Mouse (Mus musculus): ENCODE data around the gene Insm1. TPM values are rescaled to one million over a fixed set of nuclear protein-coding genes. Genes with fewer than 3 reads are reported as not detected.

Gene Insm1
- polyA plus RNA-seq (2016; fragmentation: Nextera tagmentation; extraction: Ambion mirVana) = 11.9 and 13.4 TPM in 2 replicates

DNA sequence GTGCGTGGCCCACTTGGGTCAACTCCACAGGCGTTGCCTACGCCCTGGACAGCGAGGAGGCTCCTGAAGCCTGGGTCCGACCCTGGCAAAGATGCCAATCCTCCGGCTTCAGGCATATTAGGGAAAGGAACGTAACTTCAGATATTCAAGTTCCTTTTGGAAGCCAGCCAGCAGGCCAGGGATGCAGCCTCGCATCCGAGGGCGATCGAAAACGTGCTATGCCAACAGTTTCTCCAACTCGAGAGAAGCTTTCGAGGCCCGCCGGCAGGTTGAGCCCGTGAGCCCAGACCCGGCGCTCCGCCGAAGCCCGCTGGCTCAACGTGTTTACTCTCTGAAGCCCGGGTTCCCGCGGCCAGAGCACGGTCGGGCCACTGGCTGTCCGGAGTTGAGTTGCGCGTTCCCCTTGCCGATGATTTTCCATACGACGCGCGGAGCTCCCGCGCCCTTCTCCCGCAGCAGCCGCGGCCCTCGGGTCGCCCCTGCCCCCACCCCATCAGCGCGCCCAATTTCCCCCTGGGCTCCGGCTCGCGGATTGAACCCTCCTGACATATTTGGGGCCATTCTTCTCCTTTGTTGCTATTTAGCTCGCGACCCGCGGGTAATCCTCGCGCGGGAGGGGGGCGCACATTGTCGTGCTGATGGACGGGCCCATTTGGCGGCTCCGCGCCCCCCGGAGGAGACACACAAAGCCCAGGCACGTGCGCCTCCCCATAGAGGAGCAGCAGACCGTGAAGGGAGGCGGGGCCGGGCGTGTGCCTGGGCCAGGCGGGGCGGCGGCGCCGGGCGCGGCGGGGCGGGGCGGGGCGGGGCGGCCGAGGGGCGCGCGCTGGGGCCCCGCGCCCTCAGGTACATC lies at the start of gene Insm1:
TSS of gene Insm1 (plus strand) at position 846 of the 853 bp plus-strand sequence.
- Histone ChIP-seq H3K27ac (peak within 1 kb of the TSS; percentile 97), H3K4me1 (peaks cover 76% of the 10 kb centered on the region), H3K4me3 (replicated peaks) (peak within 1 kb of the TSS; percentile 79), H3K27me3 (peaks cover 68% of the 10 kb centered on the region), H3K4me2 (peak within 1 kb of the TSS; percentile 88), H3K9me3 (no peaks in the 10 kb centered on the region), H3K9ac (peak within 1 kb of the TSS; percentile 95), H3K36me3 (replicated peaks) (no peaks in the 10 kb centered on the region)
- WGBS = under 1% methylated on average over 70 of the region's 86 CpGs
- peak; percentile 69 for ATAC-seq (ENCODE audit: low FRiP score)

DNA sequence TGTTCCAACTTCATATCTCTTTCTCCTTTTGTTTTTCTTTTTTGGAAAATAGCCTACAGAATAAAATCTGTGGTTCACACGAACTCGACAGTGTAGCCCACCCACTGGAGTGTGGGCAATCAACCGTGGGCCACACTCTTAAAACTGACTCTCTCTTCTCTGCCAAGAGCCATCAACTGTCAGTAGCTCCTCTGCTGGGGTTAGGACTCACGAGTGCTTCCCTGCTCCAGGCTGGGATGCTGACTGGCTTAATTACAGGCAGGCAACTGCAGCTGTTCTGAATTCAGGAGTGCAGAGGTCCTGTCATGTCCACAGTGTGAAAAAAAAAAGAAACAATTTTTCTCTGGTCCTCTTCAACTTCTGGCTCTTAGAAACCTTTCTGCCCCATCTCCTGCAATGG lies 49.6 kb upstream of the Insm1 start:
- 43% methylated on average over 4 of the region's 4 CpGs for WGBS
- H3K9me3 ChIP-seq = no peaks in the 10 kb centered on the region
- ATAC-seq (ENCODE audit: low FRiP score) = no peak
- H3K9ac ChIP-seq = no peak overlapping the region
- H3K4me3 ChIP-seq (replicated peaks) = no peak overlapping the region
- H3K27me3 ChIP-seq = no peaks in the 10 kb centered on the region
- H3K36me3 ChIP-seq (replicated peaks) = no peaks in the 10 kb centered on the region
- H3K27ac ChIP-seq = no peak overlapping the region
- no peak overlapping the region for H3K4me2 ChIP-seq
- peaks cover 17% of the 10 kb centered on the region for H3K4me1 ChIP-seq

DNA sequence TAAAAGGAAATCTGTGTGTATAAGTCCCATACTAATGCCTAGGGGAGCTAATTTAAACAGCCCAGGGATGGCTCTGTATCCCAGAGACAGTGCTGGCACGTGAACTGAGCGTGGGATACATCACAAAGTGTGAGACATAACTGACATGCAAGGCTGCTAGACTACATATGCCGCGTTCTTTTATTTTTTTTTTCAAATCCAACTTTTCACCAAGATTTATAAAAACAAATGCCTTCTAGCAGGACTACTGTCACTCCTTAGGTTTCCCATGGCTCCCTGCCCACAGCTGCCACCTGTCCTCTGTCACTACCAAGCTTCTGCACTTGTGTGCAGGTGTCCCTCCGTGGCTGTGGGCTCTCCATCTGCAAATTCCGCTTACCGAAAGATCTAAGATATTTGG lies 47.5 kb upstream of the Insm1 start:
- no peak for ATAC-seq (ENCODE audit: low FRiP score)
- Histone ChIP-seq H3K9me3 (no peaks in the 10 kb centered on the region), H3K4me1 (peaks cover 6% of the 10 kb centered on the region), H3K9ac (no peak overlapping the region), H3K4me2 (no peak overlapping the region), H3K36me3 (replicated peaks) (no peaks in the 10 kb centered on the region), H3K4me3 (replicated peaks) (no peak overlapping the region), H3K27me3 (no peaks in the 10 kb centered on the region), H3K27ac (no peak overlapping the region)
- 94% methylated on average over 7 of the region's 7 CpGs for WGBS

DNA sequence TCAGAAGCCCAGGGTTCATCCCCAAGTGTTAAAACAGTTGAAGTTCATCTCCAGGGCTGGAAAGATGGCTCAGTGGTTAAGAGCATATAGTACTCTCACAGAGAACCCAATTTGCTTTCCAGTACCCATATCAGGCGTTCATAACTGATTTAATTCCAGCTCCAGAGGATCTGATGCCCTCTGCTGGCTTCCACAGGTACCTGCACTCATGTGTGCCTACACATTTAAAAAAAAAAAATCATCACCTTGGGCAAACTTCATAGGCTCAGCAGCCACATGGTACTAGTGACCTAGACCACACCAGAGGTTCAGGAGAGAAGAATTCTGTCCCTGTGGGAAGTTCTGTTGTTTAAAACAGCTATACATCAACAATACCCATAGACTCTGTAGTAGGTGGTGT lies 43.0 kb upstream of the Insm1 start:
- no peaks in the 10 kb centered on the region for H3K27me3 ChIP-seq
- H3K9me3 ChIP-seq = no peaks in the 10 kb centered on the region
- 85% methylated on average over 1 of the region's 1 CpGs for WGBS
- ATAC-seq (ENCODE audit: low FRiP score) = no peak
- peaks cover 3% of the 10 kb centered on the region for H3K4me1 ChIP-seq
- H3K27ac ChIP-seq = no peak overlapping the region
- no peak overlapping the region for H3K9ac ChIP-seq
- no peaks in the 10 kb centered on the region for H3K36me3 ChIP-seq (replicated peaks)
- H3K4me2 ChIP-seq = no peak overlapping the region
- H3K4me3 ChIP-seq (replicated peaks) = no peak overlapping the region

DNA sequence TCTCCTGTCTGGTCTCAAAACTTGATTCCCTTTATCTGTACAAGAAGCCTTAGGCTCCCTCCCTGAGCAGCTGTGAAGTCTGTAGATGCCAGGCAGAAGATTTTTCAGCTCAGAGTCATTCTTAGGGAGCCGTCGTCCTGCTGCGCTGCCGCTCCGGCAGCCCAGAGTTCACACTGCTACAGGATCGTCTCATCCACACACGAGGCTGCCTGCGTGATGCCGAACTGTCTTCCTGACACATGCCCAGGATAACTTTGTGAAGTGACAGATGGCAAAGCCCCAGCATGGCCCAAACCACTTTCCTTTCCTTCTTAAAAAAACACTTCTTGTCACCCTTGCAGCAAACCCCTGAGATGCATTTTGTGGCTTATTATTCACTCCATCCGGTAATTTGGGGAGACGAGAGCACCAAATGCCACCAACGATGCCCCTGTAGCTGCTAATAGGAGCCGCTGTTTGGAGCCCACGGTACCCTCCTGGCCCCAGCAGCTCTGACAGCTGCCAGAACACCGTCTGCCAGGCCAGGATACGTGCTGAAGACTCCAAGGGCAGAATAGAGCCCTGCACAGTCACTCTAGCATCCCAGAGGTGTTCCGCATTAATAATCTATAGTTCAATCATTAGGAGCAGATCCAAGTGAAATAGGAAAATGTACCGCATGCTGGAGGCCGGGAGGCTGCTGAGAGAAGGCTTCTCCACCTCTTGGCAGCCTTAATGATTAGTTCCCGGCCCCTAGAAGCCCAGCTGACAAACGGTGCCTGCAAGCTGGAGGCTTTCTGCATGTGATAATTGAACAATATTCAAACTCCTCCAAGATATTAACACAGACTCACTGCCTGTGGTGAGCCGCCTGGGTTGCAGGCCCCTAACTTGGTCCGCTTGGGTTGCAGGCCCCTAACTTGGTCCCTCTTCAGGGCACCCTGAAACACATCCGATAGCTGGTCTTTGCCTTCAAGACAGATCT lies 37.6 kb upstream of the Insm1 start:
- Histone ChIP-seq H3K4me2 (no peak overlapping the region), H3K4me3 (replicated peaks) (no peak overlapping the region), H3K27ac (peak overlapping the region; percentile 56; the same call in 1 of the 2 replicates), H3K9ac (no peak overlapping the region), H3K4me1 (peaks cover 12% of the 10 kb centered on the region), H3K27me3 (peaks cover 3% of the 10 kb centered on the region; the same call in 1 of the 2 replicates), H3K36me3 (replicated peaks) (no peaks in the 10 kb centered on the region), H3K9me3 (no peaks in the 10 kb centered on the region)
- ATAC-seq (ENCODE audit: low FRiP score) = no peak
- WGBS = 76% methylated on average over 24 of the region's 24 CpGs

DNA sequence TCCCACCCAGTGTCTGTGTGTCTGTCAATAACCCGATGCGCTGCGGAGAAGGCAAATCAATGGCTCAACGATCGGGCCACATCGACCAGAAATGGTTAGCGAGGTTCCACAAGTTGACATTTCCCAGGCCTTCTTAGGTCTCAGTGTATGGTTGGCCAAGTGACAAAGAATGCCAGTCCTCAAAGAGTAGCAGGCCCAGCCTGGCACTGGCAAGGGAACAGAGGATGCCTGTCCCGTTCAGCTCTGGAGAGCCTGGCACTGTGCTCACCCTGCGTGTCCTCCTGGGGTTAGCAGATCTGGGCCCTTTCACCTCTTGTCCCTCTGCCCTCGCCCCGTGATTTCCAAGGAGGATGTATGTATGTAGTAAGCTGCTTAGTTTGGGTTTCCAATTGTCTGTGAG lies 25.6 kb upstream of the Insm1 start:
- Histone ChIP-seq H3K9me3 (no peaks in the 10 kb centered on the region), H3K4me2 (no peak overlapping the region), H3K9ac (no peak overlapping the region), H3K27ac (no peak overlapping the region), H3K4me1 (no peaks in the 10 kb centered on the region), H3K27me3 (no peaks in the 10 kb centered on the region; the same call in 1 of the 2 replicates), H3K4me3 (replicated peaks) (no peak overlapping the region), H3K36me3 (replicated peaks) (no peaks in the 10 kb centered on the region)
- 89% methylated on average over 11 of the region's 11 CpGs for WGBS
- no peak for ATAC-seq (ENCODE audit: low FRiP score)

DNA sequence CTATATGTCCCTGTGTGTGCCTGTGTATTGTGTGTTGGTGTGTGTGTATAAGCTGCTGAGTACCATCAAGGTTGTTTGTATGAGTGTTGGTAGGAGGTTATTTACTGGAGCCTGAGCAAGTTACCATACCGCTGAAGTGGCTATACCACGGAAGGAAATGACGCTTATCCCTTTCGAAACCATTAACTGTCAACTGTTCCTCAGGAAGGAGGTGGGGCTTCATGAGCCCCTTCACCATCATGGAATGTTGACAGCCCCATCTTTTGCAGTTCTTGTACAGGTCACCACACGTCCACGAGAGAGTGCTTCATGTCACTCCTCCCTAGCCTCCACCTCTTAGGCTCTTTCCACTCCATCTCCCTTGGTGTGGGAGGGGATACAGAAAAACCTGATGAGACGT lies 23.8 kb upstream of the Insm1 start:
- Histone ChIP-seq H3K4me1 (no peaks in the 10 kb centered on the region), H3K27ac (no peak overlapping the region), H3K4me2 (no peak overlapping the region), H3K36me3 (replicated peaks) (no peaks in the 10 kb centered on the region), H3K9ac (no peak overlapping the region), H3K27me3 (no peaks in the 10 kb centered on the region; the same call in 1 of the 2 replicates), H3K4me3 (replicated peaks) (no peak overlapping the region), H3K9me3 (no peaks in the 10 kb centered on the region)
- ATAC-seq (ENCODE audit: low FRiP score) = no peak
- WGBS = 85% methylated on average over 7 of the region's 7 CpGs

DNA sequence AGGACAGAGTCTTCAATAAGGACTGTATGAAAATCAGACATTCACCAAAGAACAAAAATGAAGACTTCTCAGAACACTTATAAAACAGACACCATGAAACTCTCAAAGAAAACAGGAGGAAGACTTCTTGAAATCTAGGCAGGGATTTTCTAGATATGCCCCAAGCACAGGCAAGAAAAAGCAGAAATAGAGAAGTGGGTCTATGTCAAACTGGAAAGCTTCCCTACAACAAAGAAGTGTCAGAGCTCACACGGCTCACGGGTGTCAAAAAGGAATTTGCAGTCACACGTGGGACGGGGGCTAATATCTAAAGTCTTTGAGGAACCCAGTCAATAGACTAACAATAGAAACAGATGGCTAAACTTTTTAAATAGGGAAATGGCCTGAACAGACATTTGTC lies 10.8 kb upstream of the Insm1 start:
- Histone ChIP-seq H3K4me2 (no peak overlapping the region), H3K9me3 (no peaks in the 10 kb centered on the region), H3K27ac (no peak overlapping the region), H3K36me3 (replicated peaks) (no peaks in the 10 kb centered on the region), H3K27me3 (peaks cover 17% of the 10 kb centered on the region), H3K9ac (no peak overlapping the region), H3K4me1 (peaks cover 16% of the 10 kb centered on the region), H3K4me3 (replicated peaks) (no peak overlapping the region)
- ATAC-seq (ENCODE audit: low FRiP score) = no peak
- WGBS = 24% methylated on average over 4 of the region's 4 CpGs

DNA sequence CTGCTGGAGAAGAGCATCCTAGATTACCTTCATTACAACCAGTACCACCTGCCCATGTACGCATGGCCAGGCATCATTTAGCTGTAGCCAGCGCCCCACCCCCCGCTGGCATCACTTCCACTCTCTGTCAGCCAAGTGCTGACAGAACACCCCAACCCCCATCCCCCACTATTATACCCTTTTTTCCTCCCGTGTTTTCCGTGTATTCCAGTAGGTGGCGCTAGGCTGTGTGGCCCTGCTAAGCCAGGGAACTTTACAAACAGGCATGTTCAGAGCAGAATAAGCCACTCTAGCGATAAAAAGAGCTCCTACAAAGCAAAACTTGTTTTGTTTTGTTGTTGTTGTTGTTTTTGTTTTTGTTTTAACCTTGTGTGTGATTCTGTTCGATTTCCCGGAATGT lies 7.0 kb upstream of the Insm1 start:
- 2% methylated on average over 9 of the region's 9 CpGs for WGBS
- H3K4me1 ChIP-seq = peaks cover 51% of the 10 kb centered on the region
- peaks cover 46% of the 10 kb centered on the region for H3K27me3 ChIP-seq
- no peak overlapping the region for H3K9ac ChIP-seq
- no peaks in the 10 kb centered on the region for H3K36me3 ChIP-seq (replicated peaks)
- no peak for ATAC-seq (ENCODE audit: low FRiP score)
- no peak overlapping the region for H3K4me3 ChIP-seq (replicated peaks)
- H3K4me2 ChIP-seq = no peak overlapping the region
- H3K9me3 ChIP-seq = no peaks in the 10 kb centered on the region
- no peak overlapping the region for H3K27ac ChIP-seq

DNA sequence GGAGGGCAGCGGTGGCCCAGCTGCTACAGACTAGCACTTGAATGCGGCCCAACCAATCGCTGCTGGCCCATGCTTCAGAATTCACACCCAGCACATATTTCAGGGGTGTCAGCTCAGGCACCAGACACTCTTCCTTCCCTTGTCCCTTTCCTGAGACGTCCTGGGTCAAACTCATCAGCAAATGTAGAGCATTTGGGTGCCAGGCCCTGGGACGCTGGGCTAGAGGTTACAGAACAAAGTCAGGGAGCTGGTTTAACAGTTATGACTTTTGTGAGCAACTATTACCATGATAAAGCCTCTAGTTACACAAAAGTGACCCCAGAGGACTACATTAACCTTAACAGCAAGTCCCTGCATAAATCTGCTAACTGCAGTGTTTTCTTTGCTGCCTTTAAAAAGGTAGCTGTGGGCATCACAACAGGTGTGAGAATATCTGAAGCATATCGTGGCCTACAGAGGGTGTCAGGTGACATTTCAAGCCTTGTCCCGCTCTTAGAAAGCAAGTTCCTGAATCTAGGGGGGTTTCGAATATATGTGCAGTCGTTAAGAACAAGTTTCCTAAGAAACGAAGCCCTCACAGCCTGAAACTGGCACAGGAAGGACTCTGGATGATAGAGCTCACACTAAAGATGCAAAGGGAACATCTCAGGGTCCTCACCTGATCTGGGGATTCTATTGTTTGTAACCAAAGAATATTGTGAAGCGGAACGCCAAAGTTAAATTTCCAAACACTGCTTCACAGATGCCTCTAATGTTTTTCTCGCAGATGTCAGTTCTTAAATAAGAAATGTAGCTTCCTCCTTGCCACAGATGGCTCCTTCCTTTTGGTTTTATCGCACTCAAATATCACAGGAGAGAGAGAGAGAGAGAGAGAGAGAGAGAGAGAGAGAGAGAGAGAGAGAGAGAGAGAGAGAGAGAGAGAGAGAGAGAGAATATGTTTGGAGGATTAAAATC lies 5.3 kb upstream of the Insm1 start:
- Histone ChIP-seq H3K27ac (peak overlapping the region; percentile 94), H3K4me2 (no peak overlapping the region), H3K9ac (no peak overlapping the region), H3K27me3 (peaks cover 52% of the 10 kb centered on the region), H3K36me3 (replicated peaks) (no peaks in the 10 kb centered on the region), H3K9me3 (no peaks in the 10 kb centered on the region), H3K4me1 (peaks cover 64% of the 10 kb centered on the region), H3K4me3 (replicated peaks) (no peak overlapping the region)
- 16% methylated on average over 14 of the region's 14 CpGs for WGBS
- no peak for ATAC-seq (ENCODE audit: low FRiP score)

DNA sequence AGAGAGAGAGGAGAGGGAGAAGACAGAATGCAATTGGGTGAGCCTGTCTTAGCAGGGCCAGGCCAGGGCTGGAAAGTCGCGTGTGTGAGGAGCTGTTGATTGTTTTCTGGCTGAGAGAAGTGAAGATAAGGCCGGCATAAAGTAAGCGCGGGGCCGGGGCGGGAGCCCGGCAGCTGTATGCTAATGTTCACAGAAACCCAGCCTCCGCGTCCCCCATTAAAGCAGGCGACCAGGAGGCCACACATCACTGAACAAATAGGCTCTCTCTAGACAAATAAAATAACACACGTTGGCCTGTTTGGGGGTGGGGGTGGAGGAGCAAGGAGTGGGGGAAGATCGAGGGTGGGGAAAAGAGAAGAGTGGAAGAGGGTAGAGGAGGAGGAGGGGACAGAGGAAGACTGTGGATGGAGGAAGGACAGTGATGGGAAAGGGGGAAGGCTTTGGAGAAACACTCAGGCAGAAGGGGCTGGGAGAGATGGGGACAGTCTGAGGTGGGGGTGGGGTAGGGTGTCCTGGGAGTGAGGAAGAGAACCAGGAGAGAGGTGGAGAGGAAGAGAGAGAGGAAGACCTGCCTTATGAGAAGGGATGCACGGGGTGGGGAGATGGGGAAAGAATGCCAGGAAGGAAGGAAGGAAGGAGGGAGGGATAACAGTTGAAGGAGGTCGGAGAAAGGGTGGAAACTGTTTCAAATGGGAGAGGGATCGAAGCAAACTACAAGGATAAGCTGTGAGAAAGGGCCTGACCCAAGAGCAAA lies 4.3 kb upstream of the Insm1 start:
- H3K9me3 ChIP-seq = no peaks in the 10 kb centered on the region
- H3K9ac ChIP-seq = peak overlapping the region; percentile 45
- peak overlapping the region; percentile 94 for H3K27ac ChIP-seq
- no peaks in the 10 kb centered on the region for H3K36me3 ChIP-seq (replicated peaks)
- H3K27me3 ChIP-seq = peaks cover 54% of the 10 kb centered on the region
- 1% methylated on average over 16 of the region's 16 CpGs for WGBS
- H3K4me2 ChIP-seq = peak overlapping the region; percentile 51
- peaks cover 64% of the 10 kb centered on the region for H3K4me1 ChIP-seq
- H3K4me3 ChIP-seq (replicated peaks) = peak overlapping the region; percentile 28
- ATAC-seq (ENCODE audit: low FRiP score) = peak; percentile 49
